ENCODE assay signal across 16 mouse cellular contexts in genomic region chr8:117320616-117321015, GRCm38 (mm10).
DNase-seq lines count a peak whose midpoint lies in the region; ATAC-seq and TF ChIP-seq lines count a peak whose summit lies in the region.
"Had no signal": no experiment of that assay in that cellular context is flagged by ENCODE, and none has a peak within 500 bp of the region (broad histone marks: within the 10 kb centered on the region; RNA-seq: fewer than 3 reads in every experiment).

No protein-coding gene starts in this region.

- no peak for DNase-seq in forebrain, embryonic 10.5 days (ENCODE audit: extremely low spot score, low spot score)
- DNase-seq in CD4-positive, CD25-positive, alpha-beta regulatory T cell, adult 2 months (ENCODE audit: low read depth, low spot score): peak; percentile 35
- DNase-seq in midbrain, postnatal 0 days (ENCODE audit: low spot score): no peak
- DNase-seq in kidney, postnatal 14 days: no peak
- DNase-seq in spleen, postnatal 36 days (ENCODE audit: low spot score in 2 of 2): no peak
- no peak for DNase-seq in right cerebral cortex, postnatal 10 days (ENCODE audit: low spot score in 2 of 2)
- DNase-seq: gastrocnemius, postnatal 10 days; heart, postnatal 10 days; kidney, postnatal 10 days; layer of hippocampus, adult 9-11 months; lung, postnatal 36 days; thymus, adult 2 months had no signal

- WGBS in forebrain, embryonic 12.5 days: 95% methylated on average over 10 of the region's 10 CpGs
- WGBS in forebrain, embryonic 10.5 days: 92% methylated on average over 10 of the region's 10 CpGs
- 94% methylated on average over 10 of the region's 10 CpGs for WGBS in midbrain, postnatal 0 days

- no peak overlapping the region for H3K4me2 ChIP-seq in forebrain, embryonic 12.5 days
- no peak overlapping the region for H3K4me2 ChIP-seq in midbrain, postnatal 0 days (ENCODE audit: low read depth, low read length, poor library complexity, severe bottlenecking)

- no peak overlapping the region for H3K4me3 ChIP-seq in forebrain, embryonic 12.5 days (replicated peaks)
- no peak overlapping the region for H3K4me3 ChIP-seq in forebrain, embryonic 10.5 days
- no peak overlapping the region for H3K4me3 ChIP-seq in midbrain, postnatal 0 days (ENCODE audit: low read depth, low read length)

- TF ChIP-seq CTCF in midbrain, postnatal 0 days (IDR thresholded peaks at IDR 0.05): no peak

- H3K27me3 ChIP-seq in forebrain, embryonic 12.5 days: no peaks in the 10 kb centered on the region
- no peaks in the 10 kb centered on the region for H3K27me3 ChIP-seq in forebrain, embryonic 10.5 days (ENCODE audit: poor library complexity, severe bottlenecking)
- no peaks in the 10 kb centered on the region for H3K27me3 ChIP-seq in midbrain, postnatal 0 days (ENCODE audit: insufficient read depth, low read length)
- H3K27me3 ChIP-seq: Patski had no signal

- H3K4me1 ChIP-seq in forebrain, embryonic 12.5 days: peaks cover 61% of the 10 kb centered on the region
- H3K4me1 ChIP-seq in forebrain, embryonic 10.5 days: peaks cover 47% of the 10 kb centered on the region
- peaks cover 25% of the 10 kb centered on the region for H3K4me1 ChIP-seq in midbrain, postnatal 0 days (ENCODE audit: insufficient read depth, low read length)

- ATAC-seq in forebrain, embryonic 12.5 days (ENCODE audit: low FRiP score): no peak
- peak; percentile 45 for ATAC-seq in inflammation-experienced regulatory T-cells, adult 6 months
- ATAC-seq in midbrain, postnatal 0 days (ENCODE audit: low FRiP score): peak; percentile 15; the same call in 1 of the 2 replicates
- ATAC-seq: intestine, postnatal 0 days; Patski had no signal

- no peak overlapping the region; the same call in 1 of the 2 replicates for H3K9ac ChIP-seq in forebrain, embryonic 12.5 days
- no peak overlapping the region for H3K9ac ChIP-seq in midbrain, postnatal 0 days (replicated peaks; ENCODE audit: low read length, poor library complexity, severe bottlenecking)

- peak overlapping the region; percentile 82; the same call in 1 of the 2 replicates for H3K27ac ChIP-seq in forebrain, embryonic 12.5 days
- no peak overlapping the region for H3K27ac ChIP-seq in forebrain, embryonic 10.5 days
- peak overlapping the region; percentile 90 for H3K27ac ChIP-seq in midbrain, postnatal 0 days (ENCODE audit: low read depth, low read length)

- H3K36me3 ChIP-seq in forebrain, embryonic 12.5 days (replicated peaks): no peaks in the 10 kb centered on the region; the same call in 1 of the 2 replicates
- H3K36me3 ChIP-seq in forebrain, embryonic 10.5 days (replicated peaks): peaks cover 14% of the 10 kb centered on the region; the same call in 1 of the 2 replicates
- H3K36me3 ChIP-seq in midbrain, postnatal 0 days (ENCODE audit: insufficient read depth, low read length): 0 out of 2 replicates have a peak, but pooled peaks cover 5% of the 10 kb centered on the region

- no peaks in the 10 kb centered on the region for H3K9me3 ChIP-seq in forebrain, embryonic 12.5 days
- no peaks in the 10 kb centered on the region for H3K9me3 ChIP-seq in forebrain, embryonic 10.5 days
- H3K9me3 ChIP-seq in midbrain, postnatal 0 days (ENCODE audit: low read length): no peaks in the 10 kb centered on the region
